Mouse (Mus musculus) forebrain, postnatal 0 days (tissue): ENCODE measurements around the gene Slc45a3. TPM values are rescaled to one million over a fixed set of nuclear protein-coding genes. Genes with fewer than 3 reads are reported as not detected.

ENCODE experiments used
- ATAC-seq: fragments of 200-750 bp; cut with Nextera tagmentation; 2 replicates; pipeline ENCODE4 v1.8.0; 2017; ENCODE audit warnings: mild to moderate bottlenecking, moderate library complexity
- DNase-seq: peaks from one replicate; pipeline ENCODE4 v3.0.0-alpha.2; 2015
- H3K27ac ChIP-seq: fragments of 300-500 bp; sonication (generic); 2 replicates; pipeline ENCODE4 v1.5.1; 2014; ENCODE audit warnings: low read depth, mild to moderate bottlenecking, antibody characterized with exemption, low read length, moderate library complexity, mixed read lengths
- H3K27me3 ChIP-seq: fragments of 300-500 bp; sonication (generic); 2 replicates; pipeline ENCODE4 v1.6.1; 2014; ENCODE audit warnings: mild to moderate bottlenecking, low read length, mixed read lengths; ENCODE audit not compliant: insufficient read depth
- H3K36me3 ChIP-seq: fragments of 300-500 bp; sonication (generic); 2 replicates; pipeline ENCODE4 v1.6.1; 2014; ENCODE audit warnings: mild to moderate bottlenecking, moderate library complexity; ENCODE audit not compliant: insufficient read depth
- H3K4me1 ChIP-seq: fragments of 300-500 bp; sonication (generic); 2 replicates; pipeline ENCODE4 v1.6.1; 2014; ENCODE audit warnings: antibody characterized with exemption; ENCODE audit not compliant: insufficient read depth
- H3K4me2 ChIP-seq: fragments of 300-500 bp; sonication (generic); 2 replicates; pipeline ENCODE4 v1.6.1; 2014; ENCODE audit warnings: low read depth, mild to moderate bottlenecking, moderate library complexity
- H3K4me3 ChIP-seq: fragments of 300-500 bp; sonication (generic); 2 replicates; pipeline ENCODE4 v1.5.1; 2014; ENCODE audit warnings: low read depth, low read length, mixed read lengths
- H3K9ac ChIP-seq: fragments of 300-500 bp; sonication (generic); 2 replicates; pipeline ENCODE4 v1.6.1; 2014; ENCODE audit warnings: mild to moderate bottlenecking
- H3K9me3 ChIP-seq: fragments of 300-500 bp; sonication (generic); 2 replicates; pipeline ENCODE4 v1.6.1; 2016; ENCODE audit warnings: low read length
- CTCF ChIP-seq: sonication (generic); IDR thresholded peaks from 2 replicates; pipeline ENCODE4 v1.5.1; 2016; ENCODE audit warnings: antibody characterized with exemption, control low read depth, low read depth
- WGBS: fragments of 180-500 bp; shearing (Covaris S2); extraction: QIAGEN DNeasy Blood & Tissue Kit; methylation state at CpG from one replicate; pipeline ENCODE4 v1.1.7; 2014; 5-methylcytosine and 5-hydroxymethylcytosine counted together
- polyA plus RNA-seq: library from polyadenylated mRNA; unstranded; fragments of >200 nt; fragmentation: Nextera tagmentation; extraction: Ambion mirVana; gene quantifications from 2 replicates; pipeline ENCODE4 v1.2.1, GENCODE M21; 2015
- total RNA-seq: library from RNA; depleted of rRNA; stranded (reverse); fragments of >200 nt; gene quantifications from 2 replicates; pipeline ENCODE4 v1.2.3, GENCODE M21; 2014

Gene Slc45a3
- total and polyA plus RNA-seq, 2 experiments from 2014 or later, result 0.69 to 0.86 TPM

- 92% methylated on average over 17 of the region's 17 CpGs for WGBS
- no peak overlapping the region for H3K4me2 ChIP-seq
These were observed 48.1 kb downstream of the Slc45a3 start for GRCm38 (mm10) chr1:132010632-132011501.

GRCm38 (mm10) chr1:132011785-132012184 is 49.0 kb downstream of the Slc45a3 start:
- no peak for ATAC-seq
- DNase-seq, result no peak
- Histone ChIP-seq H3K9me3 (no peaks in the 10 kb centered on the region), H3K4me3 (no peak overlapping the region), H3K27me3 (no peaks in the 10 kb centered on the region), H3K36me3 (peaks cover 12% of the 10 kb centered on the region; the same call in 1 of the 2 replicates), H3K4me1 (peaks cover 10% of the 10 kb centered on the region; the same call in 1 of the 2 replicates), H3K9ac (no peak overlapping the region), H3K4me2 (no peak overlapping the region), H3K27ac (no peak overlapping the region)
- 83% methylated on average over 2 of the region's 2 CpGs for WGBS
- TF ChIP-seq CTCF, result no peak

More at GRCm38 (mm10) chr1:132010632-132011501, 48.1 kb downstream of the Slc45a3 start:
- H3K27me3 ChIP-seq, result no peaks in the 10 kb centered on the region
- TF ChIP-seq CTCF, result no peak
- H3K4me1 ChIP-seq, result peaks cover 10% of the 10 kb centered on the region
- DNase-seq (no peak), ATAC-seq (no peak)
- peaks cover 12% of the 10 kb centered on the region; the same call in 1 of the 2 replicates for H3K36me3 ChIP-seq
- H3K9me3 ChIP-seq, result no peaks in the 10 kb centered on the region
- no peak overlapping the region for H3K4me3 ChIP-seq
- H3K9ac ChIP-seq, result no peak overlapping the region
- H3K27ac ChIP-seq, result no peak overlapping the region

DNA sequence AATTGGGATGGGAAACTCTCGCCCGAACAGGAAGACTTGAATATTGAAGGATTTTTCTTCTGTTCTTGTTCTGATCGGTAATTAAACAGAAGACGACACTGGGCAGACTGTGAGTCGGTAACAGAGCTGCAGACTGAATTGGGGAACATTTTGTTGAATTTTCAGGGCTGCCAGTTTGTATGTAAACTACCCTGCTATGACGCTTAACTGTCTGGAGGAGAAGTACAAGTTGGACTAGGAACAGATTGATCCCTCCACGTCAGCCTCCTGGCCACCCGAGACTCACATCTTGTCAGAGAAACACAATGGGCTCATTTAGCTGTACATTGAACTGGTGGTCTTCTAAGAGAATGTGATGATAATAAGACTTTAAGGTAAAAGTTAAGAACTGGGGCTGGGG is 50.1 kb downstream of the Slc45a3 start:
- WGBS, result 66% methylated on average over 8 of the region's 8 CpGs
- TF ChIP-seq CTCF, result no peak

DNA sequence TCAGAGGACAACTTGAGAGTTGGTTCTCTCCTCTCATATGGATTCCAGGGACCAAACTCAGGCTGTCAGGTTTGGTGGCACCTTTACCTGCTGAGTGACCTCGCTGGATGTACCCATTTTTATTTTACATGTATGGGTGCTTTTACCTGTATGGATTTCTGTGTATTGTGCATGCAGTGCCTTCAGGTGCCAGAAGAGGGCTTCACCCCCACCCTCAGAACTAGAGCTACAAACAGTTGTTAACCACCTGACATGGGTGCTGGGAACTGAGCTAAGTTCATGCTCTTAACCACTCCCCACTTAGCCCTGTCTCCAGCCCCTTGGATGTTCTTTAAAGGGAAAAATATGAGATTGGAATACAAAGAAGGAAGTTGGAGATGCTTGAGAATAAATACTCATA is 52.0 kb downstream of the Slc45a3 start:
- Histone ChIP-seq H3K4me2 (no peak overlapping the region), H3K9me3 (no peaks in the 10 kb centered on the region), H3K27ac (no peak overlapping the region), H3K9ac (no peak overlapping the region), H3K36me3 (peaks cover 33% of the 10 kb centered on the region), H3K4me1 (no peaks in the 10 kb centered on the region), H3K4me3 (no peak overlapping the region), H3K27me3 (no peaks in the 10 kb centered on the region)
- ATAC-seq (no peak), DNase-seq (no peak)
- 91% methylated on average over 1 of the region's 1 CpGs for WGBS
- peak; percentile 12; the same call in 1 of the 2 replicates for TF ChIP-seq CTCF

More for the DNA sequence above, 50.1 kb downstream of the Slc45a3 start:
- Histone ChIP-seq H3K4me1 (peaks cover 10% of the 10 kb centered on the region; the same call in 1 of the 2 replicates), H3K27me3 (no peaks in the 10 kb centered on the region), H3K36me3 (peaks cover 17% of the 10 kb centered on the region), H3K9ac (no peak overlapping the region), H3K4me3 (no peak overlapping the region), H3K4me2 (no peak overlapping the region), H3K9me3 (no peaks in the 10 kb centered on the region), H3K27ac (no peak overlapping the region; the same call in 1 of the 2 replicates)
- peak; percentile 13 for DNase-seq
- no peak for ATAC-seq

- H3K4me2 ChIP-seq, result no peak overlapping the region
- WGBS, result 94% methylated on average over 1 of the region's 1 CpGs
- no peak for TF ChIP-seq CTCF
- no peak for DNase-seq
- no peaks in the 10 kb centered on the region for H3K4me1 ChIP-seq
- H3K27ac ChIP-seq, result no peak overlapping the region
- H3K4me3 ChIP-seq, result no peak overlapping the region
- peaks cover 48% of the 10 kb centered on the region for H3K36me3 ChIP-seq
- H3K9me3 ChIP-seq, result no peaks in the 10 kb centered on the region
- H3K9ac ChIP-seq, result no peak overlapping the region
- no peak for ATAC-seq
- no peaks in the 10 kb centered on the region for H3K27me3 ChIP-seq
These were observed 53.9 kb downstream of the Slc45a3 start for GRCm38 (mm10) chr1:132016691-132017090.

- ATAC-seq (no peak), DNase-seq (no peak)
- H3K4me2 ChIP-seq, result no peak overlapping the region
- H3K9me3 ChIP-seq, result no peaks in the 10 kb centered on the region
- no peak for TF ChIP-seq CTCF
- H3K27ac ChIP-seq, result no peak overlapping the region
- WGBS, result 98% methylated on average over 7 of the region's 7 CpGs
- no peak overlapping the region for H3K9ac ChIP-seq
- H3K4me1 ChIP-seq, result no peaks in the 10 kb centered on the region
- H3K36me3 ChIP-seq, result peaks cover 63% of the 10 kb centered on the region
- H3K27me3 ChIP-seq, result no peaks in the 10 kb centered on the region
- H3K4me3 ChIP-seq, result no peak overlapping the region
These were observed 57.1 kb downstream of the Slc45a3 start for GRCm38 (mm10) chr1:132019876-132020275.

DNA sequence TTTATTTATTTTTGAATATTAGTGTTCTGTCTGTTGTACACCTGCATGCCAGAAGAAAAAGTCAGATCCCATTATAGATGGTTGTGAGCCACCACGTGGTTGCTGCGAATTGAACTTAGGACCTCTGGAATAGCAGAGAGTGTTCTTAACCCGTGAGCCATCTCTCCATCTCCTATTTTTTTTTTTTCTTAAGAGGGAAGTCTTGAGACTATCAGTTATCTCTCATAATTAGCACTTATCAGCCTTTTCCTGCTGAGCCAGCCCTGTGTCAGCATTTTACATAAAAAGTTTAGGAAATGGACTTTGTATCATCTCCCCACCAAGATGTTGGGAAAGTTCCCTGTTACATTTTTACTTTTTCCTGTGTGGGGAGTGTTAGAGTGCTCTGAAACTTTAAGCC is 59.3 kb downstream of the Slc45a3 start:
- Histone ChIP-seq H3K4me3 (no peak overlapping the region), H3K9me3 (no peaks in the 10 kb centered on the region), H3K4me2 (no peak overlapping the region), H3K9ac (no peak overlapping the region), H3K27ac (no peak overlapping the region), H3K36me3 (peaks cover 56% of the 10 kb centered on the region), H3K27me3 (no peaks in the 10 kb centered on the region), H3K4me1 (no peaks in the 10 kb centered on the region)
- TF ChIP-seq CTCF, result no peak
- DNase-seq (no peak), ATAC-seq (no peak)
- WGBS, result 90% methylated on average over 3 of the region's 3 CpGs
